Mouse (Mus musculus) lung, postnatal 14 days (tissue): ENCODE results near the gene Prss56.

ENCODE experiments used
- DNase-seq: peaks from one replicate; pipeline ENCODE4 v3.0.0; 2021

Prss56 gene

DNA sequence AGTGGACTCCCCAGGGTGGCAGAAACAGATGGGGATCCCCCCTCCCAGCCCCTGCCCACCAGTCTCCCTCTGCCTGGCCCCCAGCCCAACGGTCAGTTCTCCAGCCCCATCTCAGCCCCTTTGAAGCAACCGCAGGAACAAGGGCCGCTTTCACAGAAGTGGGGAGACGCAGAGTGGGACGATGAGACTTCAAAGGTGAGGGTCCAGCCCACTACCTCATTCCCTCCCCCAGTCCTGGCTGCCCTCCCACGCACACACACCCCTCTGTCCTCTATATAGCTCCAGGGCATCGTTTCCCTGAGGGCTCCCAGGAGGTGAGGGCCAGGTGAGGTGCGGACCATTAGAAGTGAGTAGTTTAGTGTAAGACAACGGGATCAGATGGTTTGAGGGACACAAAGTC is at the start of gene Prss56:
Prss56 (plus strand) TSS at position 301 of the 400 bp plus-strand sequence.
- no peak for DNase-seq

DNA sequence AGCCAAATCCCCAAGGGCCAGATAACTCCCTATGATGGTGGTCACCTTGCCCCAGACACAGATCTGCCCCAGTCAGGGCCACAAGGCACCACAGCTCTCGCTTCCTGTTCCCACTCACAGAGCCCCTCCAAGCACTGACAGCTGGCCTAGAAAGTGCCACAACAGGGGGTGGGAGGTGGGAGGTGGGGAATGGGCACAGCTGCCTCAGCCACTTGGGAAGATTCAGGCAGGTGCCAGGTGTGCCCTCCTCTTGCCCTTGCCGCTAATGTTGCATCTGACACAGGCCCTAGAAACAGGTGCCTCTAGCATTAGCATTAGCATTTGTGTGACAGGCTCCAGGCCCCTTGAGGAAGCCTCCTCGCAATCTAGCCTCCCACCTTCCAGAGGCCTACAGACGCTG is 41.6 kb upstream of the Prss56 start:
- DNase-seq = no peak

DNA sequence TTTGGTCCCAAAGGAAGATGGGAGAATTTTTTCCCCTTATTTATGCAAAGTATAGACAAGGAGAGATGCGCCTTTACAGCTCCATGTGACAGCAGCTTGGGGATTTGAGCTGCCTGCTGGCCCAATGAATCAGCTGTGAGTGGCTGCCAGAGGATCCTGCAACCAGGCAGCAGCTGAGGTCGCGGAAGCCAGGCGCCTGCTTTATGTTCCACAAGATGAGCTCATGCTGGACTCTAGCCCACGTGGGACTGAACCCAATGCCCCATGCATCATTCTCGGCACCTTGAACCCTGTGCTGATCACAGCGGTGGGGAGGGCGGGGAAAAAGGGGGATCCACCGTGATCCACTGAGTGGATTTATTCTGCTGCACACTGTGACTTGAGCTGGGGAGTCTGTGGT is 40.7 kb upstream of the Prss56 start:
- peak; percentile 3 for DNase-seq

DNA sequence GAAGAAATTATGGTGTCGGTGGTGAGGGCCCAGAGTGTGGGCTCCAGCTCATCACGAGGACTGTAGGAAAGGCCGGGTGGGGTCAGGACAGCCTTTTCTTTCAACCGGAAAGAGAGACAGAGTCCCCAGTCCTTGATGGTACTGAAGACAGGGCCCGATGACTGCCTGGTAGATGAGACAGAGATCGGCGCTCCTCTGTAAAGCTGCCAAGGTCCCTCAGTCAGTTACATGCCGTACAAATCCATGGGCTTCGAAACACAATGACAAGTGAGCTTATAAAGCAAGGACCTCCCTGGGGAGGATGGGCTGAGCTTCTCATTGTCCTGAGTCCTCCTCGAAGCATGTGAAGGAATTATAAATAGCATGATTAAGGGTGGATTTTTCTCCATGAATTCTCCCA is 40.0 kb upstream of the Prss56 start:
- no peak for DNase-seq

DNA sequence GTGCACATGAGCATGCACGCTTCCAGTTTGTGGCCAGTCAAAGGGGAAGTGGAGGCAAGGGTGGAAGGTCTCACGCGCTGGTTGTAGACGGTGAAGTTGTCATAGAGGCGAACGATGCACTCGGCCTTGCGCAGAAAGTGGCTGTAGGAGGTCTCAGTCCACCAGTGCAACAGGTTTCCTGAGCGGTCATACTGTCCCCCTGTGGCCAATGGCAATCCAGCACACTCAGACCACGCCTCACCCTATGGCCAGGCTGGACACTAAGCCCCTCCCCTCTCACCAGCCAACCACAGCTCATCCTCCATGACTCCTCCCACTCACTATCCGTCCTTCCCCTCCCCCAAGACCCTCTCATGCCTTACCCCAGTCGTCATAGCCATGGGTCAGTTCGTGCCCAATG is 33.7 kb upstream of the Prss56 start:
- no peak for DNase-seq

DNA sequence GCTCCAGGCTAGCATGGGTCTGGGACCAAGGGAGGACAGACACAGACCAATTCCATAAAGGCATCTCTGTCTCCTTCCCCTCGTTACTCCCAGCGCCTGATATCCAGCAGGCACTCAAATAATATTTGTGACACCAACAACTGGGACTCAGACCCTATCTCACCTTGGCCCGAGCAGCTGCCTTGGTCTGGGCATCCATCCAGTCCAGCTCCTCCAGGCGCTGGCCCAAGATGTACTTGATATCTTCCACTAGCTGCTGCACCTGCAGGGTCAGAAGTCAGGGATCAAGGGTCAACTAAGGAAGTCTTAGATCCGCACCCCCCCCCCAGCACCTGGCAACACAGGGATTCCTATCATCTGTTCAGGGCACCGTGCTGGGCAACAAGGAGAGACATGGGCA is 31.8 kb upstream of the Prss56 start:
- no peak for DNase-seq

DNA sequence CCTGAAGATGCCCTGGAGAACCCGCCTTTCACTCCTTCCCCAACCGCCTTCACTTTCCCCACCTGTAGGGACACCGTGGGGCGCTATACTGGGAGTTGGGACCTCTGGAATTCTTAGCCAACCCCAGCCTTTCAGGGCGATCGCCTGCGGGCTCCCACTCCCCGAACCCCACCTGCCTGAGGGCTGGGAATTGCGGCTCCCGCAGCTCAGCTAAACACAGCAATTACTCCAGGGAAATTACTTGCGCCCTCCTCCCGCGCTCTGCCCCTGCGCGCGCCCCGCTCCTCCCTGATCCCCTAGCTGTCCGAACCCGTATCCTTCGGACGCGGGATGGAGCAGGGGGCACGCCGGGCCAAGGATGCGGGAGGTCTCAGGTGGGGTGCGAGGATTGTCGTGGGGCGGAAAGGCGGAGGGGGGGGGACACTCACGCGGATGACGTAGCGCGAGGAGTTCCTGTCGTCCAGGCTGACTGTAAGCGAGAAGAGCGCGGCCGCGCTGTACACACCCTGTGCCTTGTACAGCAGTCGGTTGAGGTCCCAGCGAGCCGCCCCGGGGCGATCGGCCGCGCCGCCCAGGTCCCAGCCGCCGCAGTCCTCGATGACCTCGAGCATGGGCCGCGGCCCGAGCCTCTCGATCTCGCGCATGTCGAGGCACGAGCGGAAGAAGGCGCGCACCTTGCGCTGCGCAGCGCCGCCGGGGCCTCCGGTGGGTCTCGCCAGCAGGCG is 29.2 kb upstream of the Prss56 start:
- no peak for DNase-seq

DNA sequence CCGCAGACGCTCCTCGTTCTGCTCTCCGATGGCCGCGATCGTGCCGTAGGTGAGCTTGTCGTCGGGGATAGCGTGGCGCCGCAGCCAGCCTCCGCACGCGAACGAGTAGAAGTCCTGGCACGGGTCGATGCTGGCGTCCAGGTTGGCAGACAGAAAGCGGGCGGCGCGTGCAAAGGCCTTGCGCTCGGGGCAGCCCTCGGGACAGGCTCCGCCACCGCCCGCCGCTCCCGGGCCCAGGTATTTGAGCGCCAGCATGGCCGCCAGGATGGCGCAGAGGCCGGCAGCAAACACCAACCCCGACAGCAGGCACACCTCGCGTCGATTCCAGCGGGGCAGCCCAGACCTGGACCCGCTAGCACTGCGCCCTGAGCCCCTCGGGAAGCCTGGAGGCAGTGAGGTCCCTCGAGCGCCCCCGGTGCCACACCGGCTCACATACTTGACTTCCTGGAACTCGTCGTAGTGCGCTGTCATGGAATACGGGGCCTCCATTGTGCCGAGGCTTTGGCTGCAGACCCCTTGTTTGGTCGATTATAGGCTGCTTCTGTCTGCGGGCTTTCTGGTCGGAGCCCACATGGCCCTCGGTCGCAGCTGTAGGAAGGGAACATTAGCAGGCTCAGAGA is 28.5 kb upstream of the Prss56 start:
- DNase-seq = no peak

DNA sequence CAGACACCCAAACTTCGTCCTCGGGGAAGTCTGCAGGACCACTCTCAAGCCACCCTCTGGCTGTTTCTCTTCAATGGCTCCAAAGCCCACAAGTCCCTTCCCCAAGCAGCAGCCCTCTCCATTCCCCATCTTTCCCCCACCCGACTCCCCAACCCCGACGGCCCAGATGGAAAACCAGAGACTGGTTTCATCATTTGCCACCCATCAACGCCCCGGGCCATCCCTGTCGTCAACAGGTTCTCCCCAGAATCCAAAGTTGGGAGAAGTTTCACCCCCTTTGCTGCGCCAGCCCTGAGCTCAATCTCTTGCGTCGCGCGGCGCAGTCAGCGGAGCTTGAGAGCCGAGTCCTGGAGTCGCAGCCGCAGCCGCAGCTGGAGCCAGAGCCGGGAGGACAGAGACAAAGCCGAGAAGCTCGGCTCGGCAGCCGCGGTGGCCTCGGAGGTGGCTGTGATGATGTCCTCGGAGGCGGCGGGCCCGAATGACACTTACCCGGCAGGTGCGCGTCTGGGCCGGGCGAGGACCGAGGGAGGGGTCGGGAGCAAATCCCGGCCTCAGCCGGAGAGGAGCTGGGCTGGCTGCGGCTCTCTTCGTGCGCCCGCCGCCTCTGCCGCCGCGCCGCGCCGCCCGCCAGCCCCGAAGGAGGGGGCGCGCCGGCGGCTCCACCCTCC is 27.4 kb upstream of the Prss56 start:
- no peak for DNase-seq

DNA sequence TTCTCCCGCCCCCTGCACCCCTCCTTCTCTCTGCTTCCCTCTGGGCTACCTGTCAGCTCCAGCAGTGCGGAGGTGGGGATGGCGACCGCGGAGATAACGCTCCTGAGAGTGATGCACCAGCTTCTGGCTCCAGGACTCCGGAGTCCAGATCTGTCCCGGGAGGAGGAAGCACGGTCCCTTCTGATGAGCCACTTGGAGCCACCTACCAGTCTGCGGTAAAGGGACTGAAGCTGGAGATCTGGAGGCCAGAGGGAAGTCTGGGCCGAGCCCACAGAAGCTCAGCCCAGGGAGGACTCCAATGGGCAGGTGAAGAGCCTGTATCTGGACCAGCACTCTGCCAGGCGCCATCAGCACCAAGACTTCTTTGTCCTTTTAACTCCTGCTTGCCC is 26.9 kb upstream of the Prss56 start, which contains the start of gene Ecel1:
Ecel1 (minus strand) TSS at position 323 of the 389 bp plus-strand sequence.
- no peak for DNase-seq

DNA sequence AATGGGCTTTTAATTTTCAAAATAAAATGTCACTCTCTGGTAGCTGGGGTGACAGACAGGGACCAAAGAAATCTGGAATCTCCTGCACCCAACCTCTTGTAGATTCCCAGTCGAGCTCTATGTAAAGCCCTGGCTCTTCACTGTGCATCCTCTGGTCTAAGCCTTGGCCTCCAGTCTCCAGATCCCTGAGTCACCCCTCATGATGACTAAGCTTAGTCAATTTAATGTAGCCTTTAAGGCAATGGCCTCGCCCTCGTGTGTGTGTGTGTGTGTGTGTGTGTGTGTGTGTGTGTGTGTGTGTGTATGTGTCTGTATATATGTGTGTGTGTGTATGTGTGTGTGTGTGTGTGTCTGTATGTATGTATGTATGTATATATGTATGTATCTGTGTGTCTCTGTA is 23.7 kb upstream of the Prss56 start:
- DNase-seq = no peak

DNA sequence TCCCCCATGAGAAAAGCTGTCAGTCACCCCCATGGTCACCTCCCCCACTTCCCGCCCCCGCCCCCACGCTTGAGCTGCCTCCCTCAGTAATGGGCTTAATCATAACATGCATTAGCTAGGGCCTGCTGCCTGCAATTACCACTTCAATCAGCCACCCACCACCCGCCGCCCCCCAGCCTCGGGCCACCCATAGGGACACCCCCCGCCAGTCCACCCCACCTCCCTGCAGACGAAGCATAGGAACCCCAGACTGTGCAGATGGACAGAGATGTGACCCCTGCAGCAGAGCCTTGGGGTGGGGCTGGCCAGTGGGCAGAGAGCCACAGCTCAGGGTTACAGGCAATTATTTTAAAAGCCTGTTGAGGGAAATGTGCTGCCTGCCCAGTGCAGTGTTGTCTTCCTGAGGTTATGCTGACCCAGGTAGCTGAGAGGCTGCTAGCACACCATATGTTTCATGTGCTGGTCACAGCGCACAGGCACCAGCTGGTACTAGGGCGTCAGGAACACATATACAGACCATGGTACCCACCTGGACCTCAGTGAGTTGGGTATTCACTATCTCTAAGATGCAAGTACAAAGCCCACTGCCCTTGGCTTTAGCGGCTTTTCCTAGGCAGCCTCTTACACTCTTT is 18.8 kb upstream of the Prss56 start:
- no peak for DNase-seq

DNA sequence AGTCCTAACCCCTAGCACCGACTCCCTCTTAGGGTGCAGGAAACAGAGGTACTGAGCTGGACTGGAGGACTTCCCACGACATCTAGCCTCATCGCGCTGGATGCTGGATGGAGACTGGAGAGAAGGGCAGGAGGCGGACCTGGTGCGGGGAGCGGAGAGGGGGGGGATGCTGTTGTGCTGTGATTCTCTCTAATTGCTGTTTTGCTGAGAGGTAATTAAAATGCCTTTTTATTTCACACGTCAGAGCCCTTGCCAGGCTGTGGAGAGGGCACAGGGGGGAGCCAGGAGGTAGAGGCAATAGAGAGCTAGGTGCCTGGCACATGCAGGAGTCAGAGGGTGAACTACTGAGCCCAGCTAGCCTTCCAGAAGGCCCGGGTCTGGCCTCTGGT is 18.3 kb upstream of the Prss56 start:
- DNase-seq = no peak

DNA sequence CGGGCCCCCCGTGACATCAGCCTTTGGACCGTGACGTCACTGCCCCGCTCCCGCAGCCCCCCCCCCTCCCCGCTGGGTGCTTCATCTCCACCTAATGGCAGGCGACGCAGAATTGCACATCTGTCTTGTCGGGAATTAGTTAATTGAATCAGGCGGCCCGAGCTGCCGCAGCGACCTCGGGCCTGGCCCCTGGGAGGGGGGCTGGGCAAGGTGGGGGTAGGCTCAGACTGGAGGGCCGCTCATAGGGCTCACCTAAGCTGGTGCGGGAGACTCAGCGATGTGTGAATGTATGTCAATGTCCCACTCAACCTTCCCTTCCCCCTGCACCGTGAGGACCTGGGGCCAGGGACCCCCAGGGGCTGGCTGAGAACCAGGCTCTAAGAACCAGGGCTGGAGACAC is 12.7 kb upstream of the Prss56 start:
- no peak for DNase-seq

DNA sequence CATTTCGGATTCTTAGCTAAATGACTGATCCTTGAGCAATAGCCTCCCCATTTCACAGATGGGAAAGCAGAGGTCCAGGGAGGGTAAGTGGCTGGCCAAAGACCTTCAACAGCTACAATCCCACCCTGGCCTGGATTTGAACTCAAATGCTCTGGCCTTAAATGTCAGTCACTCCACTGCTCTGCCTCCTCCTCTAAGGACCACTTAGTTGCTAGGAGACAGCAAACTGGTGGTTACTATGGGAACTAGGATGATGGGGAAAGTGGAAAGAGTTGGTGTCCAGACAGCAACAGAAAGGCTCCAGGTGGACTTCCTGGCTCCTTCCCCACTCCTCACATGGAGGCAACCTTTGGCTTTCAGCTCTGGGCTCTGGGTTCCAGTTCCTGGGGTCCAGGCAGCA is 11.8 kb upstream of the Prss56 start:
- no peak for DNase-seq

DNA sequence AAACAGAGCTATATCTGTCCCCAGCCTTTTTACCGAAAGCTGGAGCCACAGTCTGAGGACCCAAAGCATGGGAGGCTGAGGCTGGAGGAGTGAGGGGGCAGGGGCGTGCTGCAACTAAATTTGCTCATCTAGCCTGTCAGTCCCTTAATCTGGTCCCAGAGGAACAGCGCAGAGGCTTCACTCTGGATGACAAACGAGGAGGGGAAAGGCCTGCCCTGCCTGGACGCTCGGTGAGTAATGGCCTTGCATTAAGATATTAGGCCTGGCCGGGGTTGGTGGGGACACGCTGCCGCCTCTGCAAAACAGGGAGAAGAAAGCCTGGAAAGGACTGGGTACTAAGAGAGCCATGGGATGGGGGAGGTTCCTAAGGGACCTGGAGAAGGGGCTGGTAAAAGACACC is 10.8 kb upstream of the Prss56 start:
- no peak for DNase-seq

DNA sequence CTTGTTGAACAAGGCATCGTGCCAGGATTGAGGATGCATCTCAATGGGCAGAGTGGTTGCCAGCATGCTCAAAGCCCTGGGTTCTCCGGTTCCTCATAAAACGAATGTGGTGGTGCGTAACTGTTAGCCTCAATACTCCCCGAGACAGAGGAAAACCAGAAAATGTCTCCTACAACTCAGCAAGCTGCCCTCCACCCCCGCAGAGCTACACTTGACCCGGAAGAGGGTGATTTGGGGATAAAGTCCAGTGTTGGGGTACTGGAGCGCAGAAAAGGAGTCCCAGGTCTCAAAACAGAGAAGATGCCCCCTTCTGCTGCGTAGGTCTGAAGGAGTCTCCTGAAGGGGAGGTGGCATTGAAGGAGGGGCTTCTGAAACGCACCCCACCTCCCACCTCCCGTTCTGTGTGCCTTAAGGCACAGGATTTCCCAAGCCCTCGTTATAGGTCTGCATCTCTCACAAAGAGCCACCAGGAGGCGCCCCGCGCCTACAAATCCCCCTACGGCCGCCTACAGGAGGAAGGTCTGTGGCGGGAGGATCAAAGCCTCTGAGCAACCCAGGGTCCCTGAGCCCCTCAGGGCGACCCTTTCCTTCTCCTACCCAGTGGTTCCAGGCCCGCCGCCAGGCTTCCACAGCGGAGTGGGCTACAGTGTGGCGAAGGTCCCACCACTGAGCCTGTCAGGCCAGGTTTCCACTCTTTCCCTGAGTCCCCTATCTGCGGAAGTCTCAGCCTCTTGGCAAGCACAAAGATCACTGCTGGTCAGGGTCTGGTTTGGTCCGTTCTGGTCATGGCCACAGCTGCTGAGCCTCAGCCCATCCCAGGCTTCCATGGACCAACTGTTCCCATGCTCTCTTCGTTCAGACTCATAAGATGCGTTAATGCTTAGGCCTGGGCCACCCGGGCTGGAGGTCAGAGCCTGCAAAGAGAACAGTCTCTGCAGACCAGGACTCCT is 8.8 kb upstream of the Prss56 start:
- peak; percentile 75 for DNase-seq

DNA sequence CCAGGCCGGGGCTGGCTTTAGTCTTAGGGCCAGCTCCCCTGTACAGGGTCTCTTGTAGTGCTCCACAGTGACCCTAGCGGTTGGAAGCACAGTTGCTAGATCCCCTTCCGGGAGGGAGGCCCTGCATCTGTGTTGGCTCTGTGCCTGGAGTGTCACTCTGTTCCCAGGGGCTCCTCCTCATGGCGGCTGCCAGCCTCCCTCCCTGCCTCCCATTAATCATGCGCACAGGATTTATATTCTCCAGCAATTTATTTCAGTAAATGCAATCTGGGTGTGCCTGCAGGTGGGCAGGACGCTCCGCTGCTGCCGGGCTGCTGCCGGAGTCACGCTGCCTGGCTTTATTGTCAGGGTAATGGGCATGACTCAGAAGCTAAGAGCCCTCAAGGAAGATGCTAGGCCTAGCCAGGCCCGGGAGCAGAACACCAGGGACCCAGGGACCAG is 7.2 kb upstream of the Prss56 start:
- DNase-seq = peak; percentile 69

DNA sequence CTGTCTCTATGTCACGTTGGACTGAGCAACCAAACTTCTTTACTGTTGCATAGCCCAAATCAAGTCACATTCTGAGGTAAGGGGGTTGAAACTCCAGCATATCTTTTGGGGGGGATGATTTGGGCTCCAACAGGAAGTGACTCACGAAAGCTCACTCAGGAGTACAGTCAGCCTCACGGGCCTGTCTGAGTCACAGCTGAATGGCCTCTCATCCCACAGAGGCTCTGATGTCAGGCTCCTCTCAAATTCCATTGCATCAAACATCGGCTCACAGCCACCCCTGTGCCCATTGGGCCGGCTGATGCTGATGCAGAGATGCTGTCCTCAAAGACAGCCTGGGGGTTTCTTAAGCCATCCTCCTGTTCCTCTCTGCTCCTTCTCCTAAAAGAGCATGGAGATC is 2.2 kb upstream of the Prss56 start:
- no peak for DNase-seq

DNA sequence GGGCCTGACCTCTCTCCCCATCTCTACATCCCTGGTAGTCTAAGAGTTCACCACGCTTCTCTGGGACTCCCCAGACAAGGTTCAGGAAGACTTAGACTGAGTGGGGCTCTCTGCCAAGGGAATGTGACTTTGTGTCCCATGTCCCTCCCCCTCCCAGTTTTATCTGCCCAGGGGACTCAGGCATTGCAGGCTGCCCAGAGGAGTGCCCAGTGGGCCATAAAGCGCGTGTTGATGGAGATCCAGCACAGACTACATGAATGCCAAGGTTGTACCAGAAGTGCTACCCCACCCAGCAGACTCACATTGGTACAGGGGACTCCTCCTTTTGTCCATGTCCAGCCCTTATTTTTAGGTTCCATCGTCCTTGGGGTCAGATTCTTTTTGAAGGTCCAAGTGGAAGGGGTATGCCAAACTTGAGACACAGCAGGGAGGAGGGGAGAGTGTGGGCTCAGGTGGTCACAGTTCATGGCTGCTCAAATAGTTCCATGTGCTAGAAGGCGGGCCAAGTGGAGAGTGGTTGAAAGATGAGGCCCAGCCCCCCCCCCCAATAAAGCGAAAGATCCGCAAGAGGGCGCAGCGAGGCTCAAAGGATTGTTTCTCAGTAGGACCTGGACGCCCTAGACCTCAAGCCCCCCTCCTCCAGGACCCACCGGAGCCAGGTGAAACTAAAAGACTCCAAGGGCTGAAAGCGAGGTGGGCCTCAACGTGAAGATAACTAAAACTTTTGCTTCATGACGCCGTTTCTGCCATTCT is 1.1 kb downstream of the Prss56 start:
- no peak for DNase-seq

DNA sequence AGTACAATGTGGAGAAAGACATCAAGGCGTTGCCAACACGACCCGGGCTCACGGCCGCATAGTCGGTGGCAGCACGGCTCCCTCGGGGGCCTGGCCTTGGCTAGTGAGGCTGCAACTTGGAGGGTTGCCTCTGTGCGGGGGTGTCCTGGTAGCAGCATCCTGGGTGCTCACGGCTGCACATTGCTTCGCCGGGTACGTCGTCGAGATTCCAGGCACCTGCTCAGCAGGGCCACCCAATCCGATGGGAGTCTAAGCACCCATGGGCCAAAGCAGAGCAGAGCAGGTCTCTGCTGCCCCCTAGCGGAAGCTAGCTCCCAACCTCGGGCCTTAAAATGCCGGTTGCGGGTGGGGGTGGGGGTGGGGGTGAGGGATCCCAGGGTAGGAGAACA is 1.6 kb downstream of the Prss56 start:
- DNase-seq = peak; percentile 81

DNA sequence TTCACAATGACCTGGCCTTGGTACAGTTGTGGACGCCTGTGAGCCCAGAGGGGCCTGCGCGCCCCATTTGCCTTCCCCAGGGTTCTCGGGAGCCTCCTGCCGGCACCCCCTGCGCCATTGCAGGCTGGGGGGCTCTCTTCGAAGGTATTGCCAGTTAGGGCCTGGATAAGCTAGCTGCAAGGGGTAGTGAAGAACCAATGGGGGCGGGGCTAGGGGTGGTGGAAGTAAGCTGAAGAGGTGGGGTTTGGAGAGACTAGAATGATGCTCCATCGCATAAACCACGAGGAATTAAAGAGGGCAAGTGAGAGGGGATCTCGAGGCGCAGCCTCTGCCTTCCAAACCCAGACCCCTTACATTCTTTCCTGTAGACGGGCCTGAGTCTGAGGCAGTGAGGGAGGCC is 2.4 kb downstream of the Prss56 start:
- no peak for DNase-seq
